Mouse (Mus musculus) midbrain, embryonic 10.5 days (tissue): ENCODE measurements at regions not wholly inside any gene's neighbourhood (a gene's known extent, or its start where the extent isn't known, plus 50 kb on each side); places are given as distances from the start of the nearest gene placed in this dataset.
A peak's percentile ranks its signal among the peaks of the same experiment; 100 is the strongest.

Experiments
- DNase-seq: peaks from one replicate; pipeline ENCODE4 v3.0.0-alpha.2; 2017; ENCODE audit warnings: low spot score
- H3K27ac ChIP-seq: fragments of 300-500 bp; sonication (generic); replicated peaks from 2 replicates; pipeline ENCODE4 v1.5.1; 2016; ENCODE audit warnings: mild to moderate bottlenecking
- H3K27me3 ChIP-seq: fragments of 300-500 bp; sonication (generic); 2 replicates; pipeline ENCODE4 v1.6.1; 2016; ENCODE audit warnings: low read depth, mild to moderate bottlenecking; ENCODE audit not compliant: poor library complexity, severe bottlenecking
- H3K36me3 ChIP-seq: fragments of 300-500 bp; sonication (generic); 2 replicates; pipeline ENCODE4 v1.6.1; 2016; ENCODE audit warnings: mild to moderate bottlenecking, moderate library complexity
- H3K4me1 ChIP-seq: fragments of 300-500 bp; sonication (generic); 2 replicates; pipeline ENCODE4 v1.6.1; 2016
- H3K4me3 ChIP-seq: fragments of 300-500 bp; sonication (generic); 2 replicates; pipeline ENCODE4 v1.5.1; 2016; ENCODE audit warnings: mild to moderate bottlenecking, moderate library complexity
- H3K9me3 ChIP-seq: fragments of 300-500 bp; sonication (generic); replicated peaks from 2 replicates; pipeline ENCODE4 v1.6.1; 2016; ENCODE audit warnings: mild to moderate bottlenecking
- WGBS: fragments of 180-500 bp; shearing (Covaris S2); methylation state at CpG from one replicate; pipeline ENCODE4 v1.1.7; 2016; 5-methylcytosine and 5-hydroxymethylcytosine counted together

- peaks cover 33% of the 10 kb centered on the region for H3K4me1 ChIP-seq
- peaks cover 80% of the 10 kb centered on the region for H3K27me3 ChIP-seq
- no peaks in the 10 kb centered on the region for H3K9me3 ChIP-seq
- H3K36me3 ChIP-seq = no peaks in the 10 kb centered on the region
- 18% methylated on average over 12 of the region's 12 CpGs for WGBS
- peak; percentile 60 for DNase-seq
- peak overlapping the region; percentile 9; the same call in 1 of the 2 replicates for H3K4me3 ChIP-seq
- H3K27ac ChIP-seq = peak overlapping the region; percentile 73
Measured at GRCm38 (mm10) chr8:26471811-26472550, 352.6 kb downstream of the Gm45692 start.

DNA sequence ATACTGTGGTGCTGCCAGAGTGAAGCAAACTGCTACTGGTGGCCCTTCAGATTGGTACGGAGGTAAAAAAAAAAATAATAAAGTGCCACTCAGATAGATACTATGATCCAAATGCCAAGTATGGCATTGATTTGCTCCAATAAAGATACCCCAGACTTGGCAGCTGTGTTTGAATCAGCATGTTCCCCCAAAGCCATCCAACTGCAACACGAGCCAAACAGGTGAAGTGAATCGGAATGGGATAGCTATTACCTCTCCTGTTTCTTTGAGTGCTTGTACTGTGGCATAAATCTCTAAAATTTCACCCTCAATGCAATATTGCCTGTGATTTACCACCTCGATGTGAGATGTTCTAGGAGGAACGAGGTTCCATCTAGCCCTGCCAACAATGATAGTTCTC is 365.4 kb downstream of the Gm45692 start:
- DNase-seq = no peak
- Histone ChIP-seq H3K27me3 (peaks cover 10% of the 10 kb centered on the region), H3K27ac (no peak overlapping the region), H3K36me3 (no peaks in the 10 kb centered on the region), H3K9me3 (no peaks in the 10 kb centered on the region), H3K4me3 (no peak overlapping the region), H3K4me1 (peaks cover 6% of the 10 kb centered on the region; the same call in 1 of the 2 replicates)
- WGBS = 95% methylated on average over 5 of the region's 5 CpGs

DNA sequence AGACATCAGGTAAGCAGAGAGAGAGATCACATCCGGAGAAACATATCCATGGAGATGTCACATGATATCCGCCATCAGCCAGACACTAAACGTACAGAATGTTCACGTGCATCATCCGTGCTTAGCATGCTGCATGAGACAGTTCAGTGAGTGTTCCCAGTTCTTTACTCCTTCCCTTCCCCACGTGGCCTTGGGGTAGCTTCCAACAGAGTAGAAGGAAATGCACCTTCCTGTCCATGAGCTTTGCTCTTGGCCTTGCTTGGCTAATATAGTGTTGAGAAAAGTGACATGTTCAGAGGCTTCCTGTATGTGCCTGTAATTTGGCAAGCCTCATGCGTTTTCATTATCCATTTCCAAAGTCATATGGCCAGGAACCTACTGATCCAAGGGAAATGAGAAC is 368.5 kb downstream of the Gm45692 start:
- Histone ChIP-seq H3K4me3 (no peak overlapping the region), H3K27ac (no peak overlapping the region), H3K4me1 (peaks cover 6% of the 10 kb centered on the region; the same call in 1 of the 2 replicates), H3K27me3 (0 out of 2 replicates have a peak, but pooled peaks cover 6% of the 10 kb centered on the region), H3K36me3 (no peaks in the 10 kb centered on the region), H3K9me3 (no peaks in the 10 kb centered on the region)
- no peak for DNase-seq
- WGBS = 90% methylated on average over 7 of the region's 7 CpGs

GRCm38 (mm10) chr8:26488590-26488989 is 369.3 kb downstream of the Gm45692 start:
- no peak for DNase-seq
- no peaks in the 10 kb centered on the region for H3K9me3 ChIP-seq
- 0 out of 2 replicates have a peak, but pooled peaks cover 6% of the 10 kb centered on the region for H3K27me3 ChIP-seq
- H3K36me3 ChIP-seq = no peaks in the 10 kb centered on the region
- H3K27ac ChIP-seq = no peak overlapping the region
- no peak overlapping the region for H3K4me3 ChIP-seq
- H3K4me1 ChIP-seq = peaks cover 6% of the 10 kb centered on the region; the same call in 1 of the 2 replicates
- 80% methylated on average over 8 of the region's 8 CpGs for WGBS

GRCm38 (mm10) chr8:26501196-26501813 is 382.0 kb downstream of the Gm45692 start:
- Histone ChIP-seq H3K27ac (no peak overlapping the region), H3K4me1 (peaks cover 16% of the 10 kb centered on the region), H3K27me3 (no peaks in the 10 kb centered on the region), H3K4me3 (no peak overlapping the region), H3K36me3 (no peaks in the 10 kb centered on the region), H3K9me3 (no peaks in the 10 kb centered on the region)
- no peak for DNase-seq
- 91% methylated on average over 9 of the region's 9 CpGs for WGBS

DNA sequence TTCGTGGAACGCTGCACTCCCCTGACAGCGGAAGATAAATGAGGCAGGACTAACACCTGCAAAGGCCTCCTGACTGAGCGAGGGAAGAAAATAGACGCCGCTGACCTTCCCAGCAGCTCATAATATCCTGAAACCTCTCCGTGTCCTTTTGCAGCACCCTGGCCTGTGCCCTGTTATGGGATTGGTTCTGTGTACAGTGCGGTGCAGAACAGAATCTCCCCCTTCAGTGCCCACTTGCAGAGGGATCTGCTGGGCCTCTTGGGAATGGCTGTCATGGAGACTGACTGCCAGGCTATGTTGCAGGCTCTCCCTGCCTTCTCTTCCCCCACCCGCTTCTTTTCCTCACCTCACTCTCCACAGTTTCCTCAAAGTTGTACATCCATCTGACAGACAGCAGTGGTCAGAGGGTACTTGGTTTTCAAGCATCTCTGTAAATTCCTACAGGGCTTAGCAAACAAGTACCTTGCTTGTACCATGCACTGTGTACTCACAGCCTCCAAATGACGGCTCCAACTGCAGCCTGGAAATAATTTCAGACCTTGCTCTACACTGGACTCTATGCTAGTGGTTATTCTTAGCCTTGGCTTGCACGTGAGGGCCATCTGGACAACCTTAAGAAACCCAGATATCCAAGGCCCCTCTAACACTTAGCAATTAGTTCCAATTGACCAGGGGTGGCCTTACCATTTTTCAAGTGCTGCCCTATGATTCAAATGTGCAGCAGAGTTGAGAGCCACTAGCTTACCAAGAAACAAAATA is 382.7 kb downstream of the Gm45692 start:
- Histone ChIP-seq H3K4me1 (peaks cover 16% of the 10 kb centered on the region), H3K36me3 (no peaks in the 10 kb centered on the region), H3K27me3 (no peaks in the 10 kb centered on the region), H3K9me3 (no peaks in the 10 kb centered on the region), H3K27ac (no peak overlapping the region), H3K4me3 (no peak overlapping the region)
- WGBS = 88% methylated on average over 11 of the region's 11 CpGs
- DNase-seq = no peak

- no peaks in the 10 kb centered on the region for H3K36me3 ChIP-seq
- no peak for DNase-seq
- no peak overlapping the region for H3K27ac ChIP-seq
- H3K9me3 ChIP-seq = no peaks in the 10 kb centered on the region
- 69% methylated on average over 4 of the region's 4 CpGs for WGBS
- peaks cover 19% of the 10 kb centered on the region for H3K4me1 ChIP-seq
- no peaks in the 10 kb centered on the region for H3K27me3 ChIP-seq
- no peak overlapping the region for H3K4me3 ChIP-seq
Measured at GRCm38 (mm10) chr8:26502772-26503171, 383.4 kb downstream of the Gm45692 start.

GRCm38 (mm10) chr8:26503918-26504317 is 384.6 kb downstream of the Gm45692 start:
- DNase-seq = no peak
- 78% methylated on average over 4 of the region's 4 CpGs for WGBS
- Histone ChIP-seq H3K27me3 (no peaks in the 10 kb centered on the region), H3K4me3 (no peak overlapping the region), H3K4me1 (peaks cover 23% of the 10 kb centered on the region), H3K9me3 (no peaks in the 10 kb centered on the region), H3K27ac (no peak overlapping the region), H3K36me3 (no peaks in the 10 kb centered on the region)

GRCm38 (mm10) chr8:26504319-26505035 is 385.1 kb downstream of the Gm45692 start:
- DNase-seq = no peak
- H3K9me3 ChIP-seq = no peaks in the 10 kb centered on the region
- no peaks in the 10 kb centered on the region for H3K36me3 ChIP-seq
- no peaks in the 10 kb centered on the region for H3K27me3 ChIP-seq
- 88% methylated on average over 16 of the region's 16 CpGs for WGBS
- H3K4me1 ChIP-seq = peaks cover 23% of the 10 kb centered on the region
- H3K4me3 ChIP-seq = no peak overlapping the region
- no peak overlapping the region for H3K27ac ChIP-seq

DNA sequence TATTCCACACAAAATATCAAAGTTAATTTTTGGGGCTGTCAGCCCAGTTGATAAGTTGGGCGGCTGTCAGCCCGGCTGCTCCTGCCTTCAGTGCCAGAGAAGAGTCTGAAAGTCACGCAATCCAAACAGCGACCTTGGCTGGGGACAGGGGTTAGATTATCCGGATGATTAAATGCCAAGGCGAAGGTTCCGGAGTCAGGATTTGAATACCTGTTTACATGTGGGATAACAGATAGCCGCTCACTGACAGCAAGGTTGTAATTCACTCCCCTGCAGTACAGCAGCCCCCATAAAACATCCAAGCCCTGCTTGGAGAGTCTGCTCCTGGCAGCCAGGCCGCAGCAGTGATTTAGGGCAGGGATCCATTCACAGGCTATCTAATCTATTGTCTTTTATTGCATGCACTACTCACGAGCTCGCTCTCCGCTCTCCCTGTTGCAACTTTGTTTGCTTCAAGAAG is 388.3 kb downstream of the Gm45692 start:
- no peaks in the 10 kb centered on the region for H3K9me3 ChIP-seq
- H3K27me3 ChIP-seq = no peaks in the 10 kb centered on the region
- WGBS = 77% methylated on average over 12 of the region's 12 CpGs
- no peak overlapping the region for H3K27ac ChIP-seq
- H3K4me1 ChIP-seq = peaks cover 16% of the 10 kb centered on the region
- DNase-seq = no peak
- no peaks in the 10 kb centered on the region for H3K36me3 ChIP-seq
- H3K4me3 ChIP-seq = no peak overlapping the region

DNA sequence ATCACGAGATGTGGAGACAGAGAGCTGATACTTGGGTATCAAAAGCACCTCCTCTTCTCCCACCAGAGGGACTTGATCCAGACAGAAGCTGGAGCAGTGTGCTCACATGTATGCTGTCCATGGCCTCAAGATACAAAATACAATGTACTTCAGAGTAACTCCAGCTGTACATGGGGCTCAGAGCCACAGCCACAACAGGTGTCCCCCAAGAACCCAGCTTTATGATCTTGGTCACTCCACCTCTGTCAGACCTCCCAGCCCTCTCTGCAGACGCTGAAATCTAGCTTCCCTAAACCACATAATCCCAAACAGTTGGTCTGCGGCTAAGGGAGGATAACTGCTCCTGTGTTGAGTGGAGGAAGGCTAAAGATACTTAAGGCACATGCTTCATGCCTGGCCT is 389.9 kb downstream of the Gm45692 start:
- no peaks in the 10 kb centered on the region for H3K9me3 ChIP-seq
- peaks cover 7% of the 10 kb centered on the region for H3K4me1 ChIP-seq
- no peak for DNase-seq
- no peak overlapping the region for H3K27ac ChIP-seq
- no peaks in the 10 kb centered on the region for H3K27me3 ChIP-seq
- no peak overlapping the region for H3K4me3 ChIP-seq
- 87% methylated on average over 3 of the region's 3 CpGs for WGBS
- no peaks in the 10 kb centered on the region for H3K36me3 ChIP-seq

- Histone ChIP-seq H3K36me3 (no peaks in the 10 kb centered on the region), H3K4me3 (no peak overlapping the region), H3K4me1 (peaks cover 3% of the 10 kb centered on the region; the same call in 1 of the 2 replicates), H3K9me3 (no peaks in the 10 kb centered on the region), H3K27ac (no peak overlapping the region), H3K27me3 (no peaks in the 10 kb centered on the region)
- no peak for DNase-seq
- WGBS = 88% methylated on average over 7 of the region's 7 CpGs
Measured at GRCm38 (mm10) chr8:26513001-26513400, 393.7 kb downstream of the Gm45692 start.
